Mouse (Mus musculus) spleen, postnatal 4 days (tissue): ENCODE data around the gene Zfp84.
A peak's percentile ranks its signal among the peaks of the same experiment; 100 is the strongest.

ENCODE experiments used
- DNase-seq, 2 experiments: peaks; one replicate each; pipeline ENCODE4 v3.0.0; 2022; ENCODE audit warnings: low spot score in 2 of 2

Zfp84 gene

GRCm38 (mm10) chr7:29815910-29816429, 47.6 kb downstream of the Zfp84 start, which contains the start of gene Zfp790:
TSS of gene Zfp790 (plus strand) at chr7:29816114.
- DNase-seq = peak; percentile 81 to 85

- DNase-seq = peak; percentile 57 to 72
These were observed 50.4 kb downstream of the Zfp84 start for GRCm38 (mm10) chr7:29818619-29819254.

GRCm38 (mm10) chr7:29828001-29828400, 59.6 kb downstream of the Zfp84 start:
- no peak for DNase-seq
